Mouse (Mus musculus): Measurements from ENCODE around the gene Ppp1r18. TPM values are rescaled to one million over a fixed set of nuclear protein-coding genes. Genes with fewer than 3 reads are reported as not detected.
A peak's percentile ranks its signal among the peaks of the same experiment; 100 is the strongest.

Gene Ppp1r18
- polyA plus RNA-seq, 1 experiment: 11.1 TPM

- no peak for TF ChIP-seq CTCF (IDR thresholded peaks at IDR 0.05; ENCODE audit: extremely low read depth, insufficient read depth, low read length)
- TF ChIP-seq POLR2A (IDR thresholded peaks at IDR 0.05; ENCODE audit: extremely low read depth, insufficient read depth, low read length): no peak
- Histone ChIP-seq H3K4me3 (ENCODE audit: insufficient read depth, low read length) (peak overlapping the region; percentile 77), H3K27ac (ENCODE audit: insufficient read depth, low read length) (peak overlapping the region; percentile 90), H3K4me1 (ENCODE audit: control insufficient read depth, insufficient read depth, low read length) (peaks cover 3% of the 10 kb centered on the region; the same call in 1 of the 2 replicates)
These were observed 1.8 kb downstream of the Ppp1r18 start for GRCm38 (mm10) chr17:35866911-35867890.

DNA sequence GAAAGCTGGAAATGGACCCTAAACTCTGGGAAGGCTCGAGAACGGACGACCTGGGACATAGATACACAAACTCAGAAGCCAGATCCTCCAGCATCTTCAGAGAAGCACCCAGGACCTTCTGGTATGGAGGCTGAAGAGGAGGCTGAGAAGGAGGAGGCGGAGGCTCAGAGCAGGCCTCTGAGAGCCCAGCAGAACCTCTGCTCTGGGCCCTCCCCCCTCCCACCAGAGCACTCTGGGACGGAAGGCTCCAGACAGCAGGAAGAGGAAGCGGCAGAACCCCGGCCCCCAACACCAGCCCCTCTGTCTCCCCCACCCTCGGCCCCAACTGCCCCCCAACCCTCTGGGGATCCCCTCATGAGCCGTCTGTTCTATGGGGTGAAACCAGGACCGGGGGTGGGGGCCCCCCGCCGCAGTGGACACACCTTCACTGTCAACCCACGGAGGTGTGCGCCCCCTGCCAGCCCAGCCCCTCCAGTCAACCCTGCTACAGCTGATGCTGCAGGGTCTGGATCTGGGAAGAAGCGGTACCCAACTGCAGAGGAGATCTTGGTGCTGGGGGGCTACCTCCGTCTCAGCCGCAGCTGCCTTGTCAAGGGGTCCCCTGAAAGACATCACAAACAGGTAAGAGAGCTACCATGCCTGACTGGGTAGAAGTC is 2.9 kb downstream of the Ppp1r18 start:
- TF ChIP-seq POLR2A (IDR thresholded peaks at IDR 0.05; ENCODE audit: extremely low read depth, insufficient read depth, low read length) (no peak), CTCF (IDR thresholded peaks at IDR 0.05; ENCODE audit: extremely low read depth, insufficient read depth, low read length) (no peak)
- Histone ChIP-seq H3K27ac (ENCODE audit: insufficient read depth, low read length) (peak overlapping the region; percentile 75), H3K4me3 (ENCODE audit: insufficient read depth, low read length) (peak overlapping the region; percentile 49), H3K4me1 (ENCODE audit: control insufficient read depth, insufficient read depth, low read length) (peaks cover 3% of the 10 kb centered on the region; the same call in 1 of the 2 replicates)

DNA sequence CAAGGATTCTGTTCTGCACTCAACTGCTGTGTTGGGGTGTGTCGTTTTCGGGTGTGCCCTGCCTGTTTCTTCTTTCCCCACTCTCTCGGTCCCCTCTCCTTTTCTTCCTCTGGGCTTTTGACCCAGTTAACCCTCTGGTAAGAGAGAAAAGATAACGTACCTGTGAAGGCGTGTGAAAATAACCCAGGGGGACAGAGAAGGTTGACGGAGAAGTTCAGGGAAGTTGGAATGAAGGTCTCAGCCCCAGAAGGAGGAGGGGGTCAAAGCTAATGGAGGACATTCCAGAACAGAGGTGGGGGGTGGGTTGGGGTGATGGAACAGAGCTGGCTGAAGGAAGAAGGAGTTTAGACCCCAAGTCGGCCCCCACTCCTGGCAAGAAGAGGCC is 3.6 kb downstream of the Ppp1r18 start:
- peak overlapping the region; percentile 49 for H3K4me3 ChIP-seq (ENCODE audit: insufficient read depth, low read length)
- peak overlapping the region; percentile 75 for H3K27ac ChIP-seq (ENCODE audit: insufficient read depth, low read length)
- TF ChIP-seq POLR2A (IDR thresholded peaks at IDR 0.05; ENCODE audit: extremely low read depth, insufficient read depth, low read length): no peak
- TF ChIP-seq CTCF (IDR thresholded peaks at IDR 0.05; ENCODE audit: extremely low read depth, insufficient read depth, low read length): no peak
- peaks cover 3% of the 10 kb centered on the region; the same call in 1 of the 2 replicates for H3K4me1 ChIP-seq (ENCODE audit: control insufficient read depth, insufficient read depth, low read length)

DNA sequence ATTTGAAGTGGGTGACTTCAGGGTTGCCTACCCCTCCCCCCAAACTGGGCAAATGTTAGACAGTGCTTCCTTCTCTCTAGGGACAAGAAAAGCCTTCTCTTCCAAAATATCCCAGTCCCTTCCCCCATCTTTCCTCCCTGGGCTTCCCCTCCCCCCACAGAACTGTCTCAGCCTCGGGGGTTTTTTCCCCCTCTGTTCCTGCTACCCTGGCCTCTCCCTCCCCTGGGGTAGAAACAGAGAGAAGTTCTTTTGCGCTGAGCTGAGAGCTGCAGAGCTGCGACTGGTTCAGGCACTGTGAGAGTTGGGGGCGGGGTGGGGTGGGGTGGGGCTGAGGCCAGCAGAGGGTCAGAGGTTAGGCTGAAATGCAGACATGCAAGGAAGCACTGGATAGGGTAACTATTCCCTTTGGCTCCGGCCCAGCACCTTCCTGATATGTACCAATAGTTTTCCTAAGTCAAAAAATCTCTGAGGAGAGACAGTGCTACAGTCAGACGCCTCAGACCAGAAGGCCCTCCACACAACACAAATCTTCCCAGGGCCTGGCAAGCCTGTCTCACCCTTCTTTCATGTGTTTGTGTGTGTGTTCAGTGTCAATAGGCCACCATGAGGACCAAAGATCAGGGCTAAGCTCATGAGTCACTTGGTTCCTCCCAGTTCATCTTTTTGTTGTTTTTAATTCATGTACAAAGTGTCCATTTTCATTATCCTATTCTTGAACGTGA is 4.1 kb downstream of the Ppp1r18 start:
- no peak for TF ChIP-seq POLR2A (IDR thresholded peaks at IDR 0.05; ENCODE audit: extremely low read depth, insufficient read depth, low read length)
- no peak for TF ChIP-seq CTCF (IDR thresholded peaks at IDR 0.05; ENCODE audit: extremely low read depth, insufficient read depth, low read length)
- H3K27ac ChIP-seq (ENCODE audit: insufficient read depth, low read length): peak overlapping the region; percentile 75
- H3K4me3 ChIP-seq (ENCODE audit: insufficient read depth, low read length): peak overlapping the region; percentile 49
- peaks cover 3% of the 10 kb centered on the region; the same call in 1 of the 2 replicates for H3K4me1 ChIP-seq (ENCODE audit: control insufficient read depth, insufficient read depth, low read length)

DNA sequence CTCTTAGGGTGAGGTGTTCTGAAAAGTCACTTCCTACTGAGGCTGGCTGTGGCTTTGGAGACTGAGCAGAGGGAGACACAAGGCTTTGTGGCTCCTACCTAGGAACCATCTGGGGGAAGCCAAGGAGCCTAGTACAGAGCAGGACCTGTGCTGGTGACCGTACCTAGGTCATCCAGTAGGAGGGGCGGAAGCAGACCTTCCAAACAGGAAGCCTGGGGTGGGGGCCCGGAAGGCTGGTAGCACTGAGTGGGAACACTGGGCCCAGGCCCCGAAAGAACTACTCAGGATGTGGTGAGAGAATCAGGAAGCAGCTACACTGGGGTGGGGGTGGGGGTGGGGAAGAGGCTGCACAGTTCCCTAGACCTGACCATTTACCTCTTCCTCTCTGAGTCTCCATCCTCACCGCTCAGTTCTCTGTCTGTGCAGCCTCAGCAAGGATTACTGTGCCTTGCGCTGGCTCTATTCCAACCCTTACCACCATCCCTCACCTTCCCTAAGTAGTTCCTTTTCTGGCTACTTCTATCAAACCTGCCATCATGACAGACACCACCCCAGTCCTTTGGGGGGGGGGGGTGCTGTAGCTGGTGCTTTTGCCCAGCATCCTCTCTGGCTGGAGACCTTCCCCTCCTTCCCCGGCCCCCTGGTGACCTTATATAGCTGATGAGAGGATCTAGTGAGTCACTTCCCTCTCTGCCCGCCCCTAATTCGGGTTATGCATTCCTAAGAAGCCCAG is 4.9 kb downstream of the Ppp1r18 start:
- Histone ChIP-seq H3K4me3 (ENCODE audit: insufficient read depth, low read length) (0 out of 2 replicates have a peak overlapping the region, but pooled peaks have one; percentile 49), H3K27ac (ENCODE audit: insufficient read depth, low read length) (peak overlapping the region; percentile 72), H3K4me1 (ENCODE audit: control insufficient read depth, insufficient read depth, low read length) (peaks cover 3% of the 10 kb centered on the region; the same call in 1 of the 2 replicates)
- no peak for TF ChIP-seq CTCF (IDR thresholded peaks at IDR 0.05; ENCODE audit: extremely low read depth, insufficient read depth, low read length)
- no peak for TF ChIP-seq POLR2A (IDR thresholded peaks at IDR 0.05; ENCODE audit: extremely low read depth, insufficient read depth, low read length)

GRCm38 (mm10) chr17:35870884-35871696 is 5.7 kb downstream of the Ppp1r18 start:
- 0 out of 2 replicates have a peak overlapping the region, but pooled peaks have one; percentile 12 for H3K27ac ChIP-seq (ENCODE audit: insufficient read depth, low read length)
- no peak for TF ChIP-seq POLR2A (IDR thresholded peaks at IDR 0.05; ENCODE audit: extremely low read depth, insufficient read depth, low read length)
- peak; percentile 20; the same call in 1 of the 2 replicates for TF ChIP-seq CTCF (IDR thresholded peaks at IDR 0.05; ENCODE audit: extremely low read depth, insufficient read depth, low read length)
- H3K4me1 ChIP-seq (ENCODE audit: control insufficient read depth, insufficient read depth, low read length): peaks cover 2% of the 10 kb centered on the region; the same call in 1 of the 2 replicates
- H3K4me3 ChIP-seq (ENCODE audit: insufficient read depth, low read length): no peak overlapping the region

DNA sequence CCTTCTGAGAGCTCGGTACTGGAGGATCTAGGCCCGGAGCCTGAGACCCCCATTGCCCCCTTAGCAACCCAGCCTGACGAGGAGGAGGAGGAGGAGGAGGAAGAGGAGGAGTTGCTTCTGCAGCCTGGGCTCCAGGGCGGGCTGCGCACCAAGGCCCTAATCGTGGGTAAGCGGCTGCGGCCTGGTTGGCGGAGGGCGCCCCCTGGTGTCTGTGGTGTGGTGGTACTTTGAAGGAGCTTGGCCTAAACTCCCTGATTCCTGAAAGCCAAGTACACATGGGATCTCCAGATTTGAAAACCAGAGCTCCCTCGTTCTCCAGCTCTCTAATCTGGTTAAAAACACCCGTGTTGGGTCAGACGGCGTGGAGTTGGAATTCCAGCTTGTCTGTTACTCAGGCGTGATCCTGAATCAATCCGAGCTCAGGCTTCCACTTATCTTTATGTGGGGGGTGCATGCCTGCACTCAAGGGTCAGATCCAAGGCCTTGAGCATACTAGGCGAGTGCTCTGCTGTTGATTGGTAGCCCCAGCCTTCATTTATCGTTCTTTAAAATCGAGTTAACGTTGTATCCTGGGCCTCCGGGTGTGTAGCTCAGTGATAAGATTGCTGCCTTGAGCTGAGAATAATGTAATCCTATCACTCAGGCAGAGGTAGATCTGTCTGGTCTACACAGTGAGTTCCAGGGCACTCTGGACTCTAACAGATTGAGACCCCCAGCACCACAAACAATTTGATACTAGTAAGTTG is 8.6 kb downstream of the Ppp1r18 start:
- TF ChIP-seq CTCF (IDR thresholded peaks at IDR 0.05; ENCODE audit: extremely low read depth, insufficient read depth, low read length): peak; percentile 82
- TF ChIP-seq POLR2A (IDR thresholded peaks at IDR 0.05; ENCODE audit: extremely low read depth, insufficient read depth, low read length): no peak
- H3K4me3 ChIP-seq (ENCODE audit: insufficient read depth, low read length): no peak overlapping the region
- H3K4me1 ChIP-seq (ENCODE audit: control insufficient read depth, insufficient read depth, low read length): no peaks in the 10 kb centered on the region
- no peak overlapping the region for H3K27ac ChIP-seq (ENCODE audit: insufficient read depth, low read length)

Measured in cortical plate, adult 2 months (tissue).